Mouse (Mus musculus) stomach, postnatal 0 days (tissue): ENCODE data around the gene Ndufa9. TPM values are rescaled to one million over a fixed set of nuclear protein-coding genes. Genes with fewer than 3 reads are reported as not detected.

ENCODE experiments used
- ATAC-seq: fragments of 200-750 bp; cut with Nextera tagmentation; 2 replicates; pipeline ENCODE4 v1.8.0; 2017; ENCODE audit not compliant: low FRiP score, low TSS enrichment
- DNase-seq: peaks from one replicate; pipeline ENCODE4 v3.0.0-alpha.2; 2016; ENCODE audit warnings: low spot score
- H3K27ac ChIP-seq: fragments of 300-500 bp; sonication (generic); replicated peaks from 2 replicates; pipeline ENCODE4 v1.5.1; 2014; ENCODE audit warnings: mild to moderate bottlenecking, control low read depth
- H3K27me3 ChIP-seq: fragments of 300-500 bp; sonication (generic); 2 replicates; pipeline ENCODE4 v1.6.1; 2014; ENCODE audit warnings: low read length; ENCODE audit not compliant: control insufficient read depth, insufficient read depth
- H3K36me3 ChIP-seq: fragments of 300-500 bp; sonication (generic); 2 replicates; pipeline ENCODE4 v1.6.1; 2014; ENCODE audit warnings: low read length, mixed read lengths; ENCODE audit not compliant: control insufficient read depth, insufficient read depth
- H3K4me1 ChIP-seq: fragments of 300-500 bp; sonication (generic); replicated peaks from 2 replicates; pipeline ENCODE4 v1.6.1; 2014; ENCODE audit warnings: antibody characterized with exemption; ENCODE audit not compliant: control insufficient read depth, insufficient read depth
- H3K4me2 ChIP-seq: fragments of 300-500 bp; sonication (generic); replicated peaks from 2 replicates; pipeline ENCODE4 v1.6.1; 2014; ENCODE audit warnings: low read depth, mild to moderate bottlenecking, control low read depth, moderate library complexity
- H3K4me3 ChIP-seq: fragments of 300-500 bp; sonication (generic); 2 replicates; pipeline ENCODE4 v1.5.1; 2014; ENCODE audit warnings: low read depth, low read length, control low read depth
- H3K9ac ChIP-seq: fragments of 300-500 bp; sonication (generic); 2 replicates; pipeline ENCODE4 v1.6.1; 2014; ENCODE audit warnings: mild to moderate bottlenecking, low read length, control low read depth, mixed read lengths
- H3K9me3 ChIP-seq: fragments of 300-500 bp; sonication (generic); 2 replicates; pipeline ENCODE4 v1.6.1; 2016; ENCODE audit warnings: low read length; ENCODE audit not compliant: control insufficient read depth
- CTCF ChIP-seq: IDR thresholded peaks from 2 replicates; pipeline ENCODE4 v1.5.1; 2016; ENCODE audit warnings: antibody characterized with exemption, low read depth, mild to moderate bottlenecking, moderate library complexity
- EP300 ChIP-seq: optimal IDR thresholded peaks from 2 replicates; pipeline ENCODE3; 2016; ENCODE audit warnings: antibody characterized with exemption
- WGBS: fragments of 180-500 bp; shearing (Covaris S2); extraction: QIAGEN DNeasy Blood & Tissue Kit; methylation state at CpG from one replicate; pipeline ENCODE4 v1.1.7; 2014; 5-methylcytosine and 5-hydroxymethylcytosine counted together
- polyA plus RNA-seq: library from polyadenylated mRNA; unstranded; fragments of >200 nt; fragmentation: Nextera tagmentation; extraction: Ambion mirVana; gene quantifications from 2 replicates; pipeline ENCODE4 v1.2.1, GENCODE M21; 2015

The Ndufa9 gene
- polyA plus RNA-seq, 1 experiment from 2014 or later = 234 TPM

DNA sequence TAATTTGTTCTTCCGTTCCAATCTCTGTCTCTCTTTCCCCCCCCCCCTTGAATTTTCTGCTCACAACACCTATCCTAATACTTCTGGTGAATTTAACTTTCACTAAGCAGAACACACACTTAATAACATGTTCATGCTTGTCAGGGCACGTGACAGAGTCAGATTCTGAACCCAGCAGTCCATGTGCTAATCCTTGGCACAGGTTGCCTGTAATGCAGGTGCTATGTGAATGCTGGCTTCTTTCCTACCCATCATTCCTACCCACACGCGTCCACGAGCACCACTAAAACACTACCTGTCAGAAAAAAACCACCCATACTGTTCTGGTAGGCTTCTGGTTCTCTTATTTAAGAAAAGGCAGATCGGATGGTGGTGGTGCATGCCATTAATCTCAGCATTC, 54.2 kb downstream of the Ndufa9 start:
- no peak for ATAC-seq
- no peak for TF ChIP-seq EP300
- TF ChIP-seq CTCF = no peak
- Histone ChIP-seq H3K27me3 (no peaks in the 10 kb centered on the region), H3K4me2 (no peak overlapping the region), H3K27ac (no peak overlapping the region), H3K9ac (no peak overlapping the region), H3K36me3 (no peaks in the 10 kb centered on the region), H3K4me1 (no peaks in the 10 kb centered on the region), H3K9me3 (no peaks in the 10 kb centered on the region), H3K4me3 (no peak overlapping the region)
- WGBS = 56% methylated on average over 6 of the region's 6 CpGs
- no peak for DNase-seq

DNA sequence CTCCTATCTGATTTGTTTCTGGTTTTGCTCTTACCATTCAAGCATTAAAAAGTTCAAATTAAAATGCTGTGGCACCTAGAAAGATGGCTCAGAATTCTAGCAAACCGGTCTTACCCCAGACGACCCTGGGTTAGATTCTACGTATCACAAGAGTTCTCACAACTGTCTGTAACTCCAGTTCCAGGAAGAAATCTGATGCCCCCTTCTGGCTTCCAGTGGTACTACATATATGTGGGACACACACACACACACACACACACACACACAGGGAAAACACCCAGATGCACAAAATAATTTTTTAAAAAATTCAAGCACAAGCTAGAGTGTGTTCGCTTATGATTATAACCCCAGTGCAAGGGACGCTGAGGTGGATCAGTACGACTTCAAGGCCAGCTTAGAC, 55.2 kb downstream of the Ndufa9 start:
- no peak overlapping the region for H3K9ac ChIP-seq
- TF ChIP-seq CTCF = no peak
- no peak for TF ChIP-seq EP300
- H3K27me3 ChIP-seq = no peaks in the 10 kb centered on the region
- no peak overlapping the region for H3K27ac ChIP-seq
- no peaks in the 10 kb centered on the region for H3K4me1 ChIP-seq
- H3K9me3 ChIP-seq = no peaks in the 10 kb centered on the region
- H3K4me2 ChIP-seq = no peak overlapping the region
- ATAC-seq = no peak
- DNase-seq = no peak
- WGBS = 96% methylated on average over 6 of the region's 6 CpGs
- H3K36me3 ChIP-seq = no peaks in the 10 kb centered on the region
- H3K4me3 ChIP-seq = no peak overlapping the region

DNA sequence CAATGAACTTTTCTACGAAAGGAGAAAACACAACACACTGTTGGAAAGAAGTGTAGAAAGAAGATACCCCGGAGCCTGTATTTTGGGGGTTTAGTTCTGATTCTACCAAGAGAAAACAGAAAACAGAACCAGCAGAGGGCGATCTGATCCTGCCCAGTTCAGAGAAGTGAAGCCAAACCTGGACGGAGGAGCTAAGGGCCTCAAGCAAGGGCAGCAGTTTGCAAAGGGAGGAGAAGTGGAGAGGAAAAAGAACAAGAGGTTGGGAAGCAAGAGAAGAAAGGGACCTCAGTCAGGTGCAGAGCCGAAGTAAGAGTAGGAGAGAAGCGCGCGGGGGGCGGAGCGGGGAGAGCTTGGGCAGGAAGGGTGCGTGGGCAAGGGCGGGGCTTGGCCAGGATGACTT, 57.0 kb downstream of the Ndufa9 start:
- ATAC-seq (no peak), DNase-seq (peak; percentile 27)
- Histone ChIP-seq H3K36me3 (no peaks in the 10 kb centered on the region), H3K4me3 (no peak overlapping the region; the same call in 1 of the 2 replicates), H3K4me2 (peak overlapping the region; percentile 48), H3K9me3 (no peaks in the 10 kb centered on the region), H3K9ac (no peak overlapping the region), H3K27me3 (no peaks in the 10 kb centered on the region), H3K4me1 (no peaks in the 10 kb centered on the region), H3K27ac (no peak overlapping the region)
- TF ChIP-seq CTCF (peak; percentile 65), EP300 (no peak)
- WGBS = 26% methylated on average over 11 of the region's 12 CpGs

DNA sequence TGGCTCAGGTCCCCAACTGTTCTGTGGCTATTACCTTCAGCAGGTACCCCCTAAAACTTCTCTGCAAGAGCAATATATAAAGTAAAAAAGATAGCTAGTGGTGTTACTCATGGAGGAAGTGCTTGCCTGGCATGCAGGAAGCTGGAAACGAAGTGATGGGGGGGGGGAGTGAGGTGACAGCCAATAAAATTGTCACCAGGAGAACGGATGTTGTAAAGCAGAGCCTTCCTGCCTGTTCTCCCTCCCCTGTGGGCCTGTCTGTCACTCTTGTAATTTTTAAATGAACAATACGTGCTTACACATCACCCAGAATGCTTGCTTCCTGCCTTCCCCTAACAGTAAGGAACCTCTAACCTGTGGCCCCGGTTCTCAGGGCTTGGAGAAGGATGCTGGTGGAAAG, 57.4 kb downstream of the Ndufa9 start:
- Histone ChIP-seq H3K4me2 (0 out of 2 replicates have a peak overlapping the region, but pooled peaks have one; percentile 1), H3K36me3 (no peaks in the 10 kb centered on the region), H3K9ac (no peak overlapping the region), H3K27me3 (no peaks in the 10 kb centered on the region), H3K9me3 (no peaks in the 10 kb centered on the region), H3K4me1 (no peaks in the 10 kb centered on the region), H3K27ac (no peak overlapping the region), H3K4me3 (no peak overlapping the region)
- 35% methylated on average over 4 of the region's 4 CpGs for WGBS
- DNase-seq = no peak
- no peak for TF ChIP-seq CTCF
- TF ChIP-seq EP300 = no peak
- no peak for ATAC-seq

DNA sequence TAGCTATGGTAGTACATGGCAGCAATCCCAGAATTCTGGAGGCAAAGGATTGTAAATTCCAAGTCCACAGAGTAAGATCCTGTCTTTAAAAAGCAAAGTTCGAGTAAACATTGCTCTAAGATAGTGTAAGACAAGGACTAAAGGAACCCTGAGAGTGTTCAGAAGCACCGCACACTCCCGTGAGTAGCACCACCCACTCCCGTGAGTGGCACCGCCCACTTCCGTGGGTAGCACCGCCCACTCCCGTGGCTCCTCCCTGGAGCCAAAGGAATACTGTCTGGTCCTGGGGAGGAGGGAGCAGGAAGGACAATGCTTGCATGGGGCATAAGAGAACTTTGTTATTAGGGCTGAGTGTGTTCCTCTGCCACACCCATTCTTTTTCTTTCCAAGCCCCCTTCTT, 60.1 kb downstream of the Ndufa9 start:
- no peak overlapping the region for H3K4me3 ChIP-seq
- no peaks in the 10 kb centered on the region for H3K9me3 ChIP-seq
- no peak overlapping the region for H3K4me2 ChIP-seq
- no peaks in the 10 kb centered on the region for H3K4me1 ChIP-seq
- 71% methylated on average over 8 of the region's 8 CpGs for whole genome bisulfite sequencing
- no peaks in the 10 kb centered on the region for H3K36me3 ChIP-seq
- TF ChIP-seq EP300 (no peak), CTCF (no peak)
- H3K27me3 ChIP-seq = no peaks in the 10 kb centered on the region
- ATAC-seq (no peak), DNase-seq (no peak)
- no peak overlapping the region for H3K9ac ChIP-seq
- no peak overlapping the region for H3K27ac ChIP-seq

DNA sequence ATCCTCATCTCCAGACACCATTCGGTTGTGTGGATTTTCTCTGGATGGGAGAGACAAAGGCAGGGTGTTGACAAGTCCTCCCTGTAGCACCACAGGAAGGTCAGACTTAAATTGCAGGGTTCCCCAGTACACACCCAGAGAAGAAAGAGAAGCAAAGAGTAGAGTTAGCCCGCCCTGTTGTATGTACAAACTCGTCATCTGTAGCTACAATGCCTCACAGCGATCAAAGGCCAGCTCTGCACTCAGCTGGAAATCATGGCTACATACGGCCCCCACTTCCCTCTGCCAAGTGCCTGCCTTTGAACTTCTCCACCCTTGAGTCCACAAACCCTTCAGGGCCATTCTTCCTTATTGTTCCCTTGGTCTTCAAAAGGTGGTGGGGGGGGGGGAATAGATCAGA, 64.7 kb downstream of the Ndufa9 start:
- DNase-seq (no peak), ATAC-seq (peak; percentile 51; the same call in 1 of the 2 replicates)
- no peaks in the 10 kb centered on the region for H3K9me3 ChIP-seq
- H3K9ac ChIP-seq = no peak overlapping the region
- no peaks in the 10 kb centered on the region for H3K4me1 ChIP-seq
- no peak for TF ChIP-seq EP300
- no peak for TF ChIP-seq CTCF
- H3K4me3 ChIP-seq = no peak overlapping the region
- no peak overlapping the region for H3K27ac ChIP-seq
- H3K4me2 ChIP-seq = no peak overlapping the region
- WGBS = 30% methylated on average over 5 of the region's 5 CpGs
- no peaks in the 10 kb centered on the region for H3K27me3 ChIP-seq
- H3K36me3 ChIP-seq = no peaks in the 10 kb centered on the region

DNA sequence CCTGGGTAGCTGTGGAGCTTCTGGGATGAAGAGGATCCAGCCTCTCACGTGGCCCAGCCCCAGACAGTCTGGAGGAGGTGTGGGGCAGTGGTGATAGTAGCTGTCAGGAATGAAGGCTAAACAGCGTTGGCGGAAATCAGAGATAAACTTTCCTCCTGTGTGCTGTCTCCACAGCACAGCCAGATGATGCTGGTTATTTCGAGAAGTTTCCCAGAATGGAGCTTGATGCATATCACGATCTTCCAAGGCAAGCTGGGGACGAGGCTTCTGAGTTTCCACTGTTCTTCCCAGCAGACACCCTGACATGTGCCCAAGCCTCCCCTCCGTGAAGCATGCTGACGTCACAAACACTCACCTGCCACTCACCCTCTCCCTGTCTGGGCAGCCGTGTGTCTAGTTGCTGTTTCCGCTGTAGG, 65.3 kb downstream of the Ndufa9 start:
- Histone ChIP-seq H3K9me3 (no peaks in the 10 kb centered on the region), H3K9ac (no peak overlapping the region)
- 52% methylated on average over 10 of the region's 10 CpGs for WGBS

More for the DNA sequence above, 65.3 kb downstream of the Ndufa9 start:
- Histone ChIP-seq H3K27me3 (no peaks in the 10 kb centered on the region), H3K27ac (no peak overlapping the region), H3K36me3 (no peaks in the 10 kb centered on the region), H3K4me3 (no peak overlapping the region), H3K4me1 (no peaks in the 10 kb centered on the region), H3K4me2 (no peak overlapping the region)
- DNase-seq (no peak), ATAC-seq (no peak)
- no peak for TF ChIP-seq EP300
- TF ChIP-seq CTCF = no peak
